Mouse (Mus musculus) mesoderm, embryonic 11.5 days (tissue): ENCODE data around the gene Fam135a.
"Not testable (repeated sequence)": the region's sequence is repeated elsewhere in the genome, so short reads cannot be mapped to it uniquely, and the experiment has no call there.

Source experiments
- DNase-seq: peaks from one replicate; pipeline ENCODE4 v3.0.0-alpha.2; 2012; ENCODE audit warnings: low read depth, low spot score

Gene Fam135a

GRCm38 (mm10) chr1:24068830-24069229 lies 31.3 kb downstream of the Fam135a start:
- peak; percentile 19 for DNase-seq

- no peak for DNase-seq
Measured at GRCm38 (mm10) chr1:24066706-24067105, 33.4 kb downstream of the Fam135a start.

- DNase-seq: no peak
Measured at GRCm38 (mm10) chr1:24055706-24056105, 44.4 kb downstream of the Fam135a start.

- DNase-seq: no peak
Measured at GRCm38 (mm10) chr1:24046730-24047510, 53.2 kb downstream of the Fam135a start.

GRCm38 (mm10) chr1:24045627-24046026 lies 54.5 kb downstream of the Fam135a start:
- no peak for DNase-seq

GRCm38 (mm10) chr1:24043007-24043406 lies 57.1 kb downstream of the Fam135a start:
- peak; percentile 7 for DNase-seq

- no peak for DNase-seq
Measured at GRCm38 (mm10) chr1:24033759-24034423, 66.2 kb downstream of the Fam135a start.

GRCm38 (mm10) chr1:24010821-24011220 lies 89.3 kb downstream of the Fam135a start:
- no peak for DNase-seq

- DNase-seq: no peak
Measured at GRCm38 (mm10) chr1:24010016-24010415, 90.1 kb downstream of the Fam135a start.

- DNase-seq: no peak
Measured at GRCm38 (mm10) chr1:24007621-24008020, 92.5 kb downstream of the Fam135a start.

- peak; percentile 95 for DNase-seq
Measured at GRCm38 (mm10) chr1:24005070-24005804, 94.9 kb downstream of the Fam135a start, which contains the start of gene Sdhaf4. Gene Sdhaf4, minus strand, starts transcription at chr1:24005656.

GRCm38 (mm10) chr1:23999318-23999717 lies 100.8 kb downstream of the Fam135a start:
- no peak for DNase-seq

- no peak for DNase-seq
Measured at GRCm38 (mm10) chr1:23998866-23999265, 101.3 kb downstream of the Fam135a start.

GRCm38 (mm10) chr1:23998120-23998810 lies 101.9 kb downstream of the Fam135a start:
- no peak for DNase-seq

GRCm38 (mm10) chr1:23997493-23997892 lies 102.6 kb downstream of the Fam135a start:
- no peak for DNase-seq

GRCm38 (mm10) chr1:23995420-23995819 lies 104.7 kb downstream of the Fam135a start:
- no peak for DNase-seq

GRCm38 (mm10) chr1:23983118-23983517 lies 117.0 kb downstream of the Fam135a start:
- no peak for DNase-seq

- no peak for DNase-seq
Measured at GRCm38 (mm10) chr1:23978281-23978680, 121.9 kb downstream of the Fam135a start.

- not testable (repeated sequence) for DNase-seq
Measured at GRCm38 (mm10) chr1:23971159-23971558, 129.0 kb downstream of the Fam135a start.

- DNase-seq: no peak
Measured at GRCm38 (mm10) chr1:23968027-23968725, 132.0 kb downstream of the Fam135a start.

GRCm38 (mm10) chr1:23966226-23966625 lies 133.9 kb downstream of the Fam135a start:
- DNase-seq: peak; percentile 23
